Mouse (Mus musculus) liver, embryonic 13.5 days (tissue): ENCODE measurements around the gene Tspan2. TPM values are rescaled to one million over a fixed set of nuclear protein-coding genes. Genes with fewer than 3 reads are reported as not detected.

Experiments used
- ATAC-seq: fragments of 200-750 bp; cut with Nextera tagmentation; 2 replicates; pipeline ENCODE4 v1.8.0; 2017; ENCODE audit warnings: low read depth, mild to moderate bottlenecking, moderate number of reproducible peaks, moderate library complexity
- DNase-seq: peaks from one replicate; pipeline ENCODE4 v3.0.0; 2022
- H3K27ac ChIP-seq: fragments of 300-500 bp; sonication (generic); 2 replicates; pipeline ENCODE4 v1.5.1; 2015; ENCODE audit warnings: moderate library complexity, mild to moderate bottlenecking, inconsistent platforms
- H3K27me3 ChIP-seq: fragments of 300-500 bp; sonication (generic); 2 replicates; pipeline ENCODE4 v1.6.1; 2015; ENCODE audit warnings: mild to moderate bottlenecking, inconsistent platforms
- H3K36me3 ChIP-seq: fragments of 300-500 bp; sonication (generic); 2 replicates; pipeline ENCODE4 v1.6.1; 2015; ENCODE audit warnings: mild to moderate bottlenecking, inconsistent platforms
- H3K4me1 ChIP-seq: fragments of 300-500 bp; sonication (generic); replicated peaks from 2 replicates; pipeline ENCODE4 v1.6.1; 2015; ENCODE audit warnings: inconsistent platforms
- H3K4me2 ChIP-seq: fragments of 300-500 bp; sonication (generic); 2 replicates; pipeline ENCODE4 v1.6.1; 2015; ENCODE audit warnings: inconsistent platforms, mild to moderate bottlenecking, moderate library complexity
- H3K4me3 ChIP-seq: fragments of 300-500 bp; sonication (generic); replicated peaks from 2 replicates; pipeline ENCODE4 v1.5.1; 2015; ENCODE audit warnings: mild to moderate bottlenecking, inconsistent platforms
- H3K9ac ChIP-seq: fragments of 300-500 bp; sonication (generic); 2 replicates; pipeline ENCODE4 v1.6.1; 2015; ENCODE audit warnings: mild to moderate bottlenecking, inconsistent platforms
- H3K9me3 ChIP-seq: fragments of 300-500 bp; sonication (generic); replicated peaks from 2 replicates; pipeline ENCODE4 v1.6.1; 2016; ENCODE audit warnings: inconsistent platforms
- WGBS: fragments of 180-500 bp; shearing (Covaris S2); methylation state at CpG from one replicate; pipeline ENCODE4 v1.1.7; 2015; ENCODE audit not compliant: insufficient replicate concordance; 5-methylcytosine and 5-hydroxymethylcytosine counted together
- polyA plus RNA-seq: library from polyadenylated mRNA; unstranded; fragments of >200 nt; fragmentation: Nextera tagmentation; extraction: Ambion mirVana; gene quantifications from 2 replicates; pipeline ENCODE4 v1.2.1, GENCODE M21; 2015

The Tspan2 gene
- polyA plus RNA-seq, 1 experiment from 2014 or later, result 1.9 TPM

DNA sequence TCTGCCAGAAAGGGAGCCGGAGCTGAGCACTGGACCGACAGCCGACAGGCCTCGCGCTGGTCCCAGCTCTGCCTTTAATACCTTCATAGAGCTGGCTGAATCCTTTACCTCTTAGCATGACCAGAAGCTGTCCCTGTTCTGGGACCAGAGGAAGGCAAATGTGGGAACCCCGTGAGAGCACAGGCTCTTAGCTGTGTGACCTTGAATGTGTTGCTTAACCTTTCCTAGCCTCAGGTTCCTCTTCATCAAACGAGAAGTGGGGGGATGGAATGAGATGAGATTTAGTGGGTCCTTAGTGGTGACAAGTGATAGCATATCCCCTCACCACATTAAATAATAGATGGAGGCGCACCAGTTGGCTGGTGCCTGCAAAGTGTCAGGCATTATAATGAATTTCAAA lies 18.5 kb upstream of the Tspan2 start:
- Histone ChIP-seq H3K27me3 (no peaks in the 10 kb centered on the region), H3K4me2 (peak overlapping the region; percentile 61), H3K4me1 (peaks cover 4% of the 10 kb centered on the region; the same call in 1 of the 2 replicates), H3K27ac (no peak overlapping the region; the same call in 1 of the 2 replicates), H3K9me3 (no peaks in the 10 kb centered on the region), H3K4me3 (0 out of 2 replicates have a peak overlapping the region, but pooled peaks have one; percentile 42), H3K36me3 (no peaks in the 10 kb centered on the region), H3K9ac (0 out of 2 replicates have a peak overlapping the region, but pooled peaks have one; percentile 50)
- DNase-seq, result no peak
- 61% methylated on average over 8 of the region's 8 CpGs for WGBS
- ATAC-seq, result no peak

DNA sequence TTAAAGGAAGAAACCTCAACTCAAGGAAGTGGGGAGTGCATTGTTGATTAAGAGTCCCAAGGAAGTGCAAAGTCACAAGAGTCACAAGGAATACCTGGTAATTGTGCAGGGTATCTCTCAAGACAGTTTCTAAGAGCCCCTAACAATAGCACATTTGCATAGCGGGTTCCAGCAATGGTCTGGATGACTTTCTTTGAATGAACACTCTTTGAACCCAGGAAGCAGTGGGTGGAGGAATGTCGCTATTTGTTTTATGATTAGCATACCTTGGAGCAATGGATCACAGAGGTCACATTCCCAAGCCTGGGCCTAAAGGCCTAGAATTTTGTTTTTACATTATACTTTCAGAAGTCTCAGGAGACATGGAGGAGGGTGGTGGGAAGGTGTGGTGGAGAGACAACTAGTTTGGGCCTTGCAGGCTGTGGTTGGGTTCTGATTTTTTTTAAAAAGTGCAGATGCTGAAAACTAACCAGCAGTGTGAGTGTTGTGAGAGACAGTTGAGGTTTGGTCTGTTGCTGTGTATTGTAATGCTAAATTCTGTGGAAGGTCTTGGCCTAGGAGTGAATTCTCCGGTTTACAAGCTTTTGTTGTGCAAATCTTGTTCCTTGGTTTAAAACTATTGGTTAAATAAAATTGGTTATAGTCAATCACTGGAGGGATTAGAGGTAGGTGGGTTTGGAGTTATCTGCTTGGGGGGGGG lies 16.6 kb upstream of the Tspan2 start:
- Histone ChIP-seq H3K4me3 (no peak overlapping the region), H3K4me2 (no peak overlapping the region), H3K9ac (no peak overlapping the region), H3K27me3 (no peaks in the 10 kb centered on the region), H3K9me3 (no peaks in the 10 kb centered on the region), H3K4me1 (peaks cover 4% of the 10 kb centered on the region; the same call in 1 of the 2 replicates), H3K36me3 (no peaks in the 10 kb centered on the region), H3K27ac (no peak overlapping the region)
- WGBS, result 70% methylated on average over 3 of the region's 3 CpGs
- DNase-seq, result no peak
- ATAC-seq, result no peak

DNA sequence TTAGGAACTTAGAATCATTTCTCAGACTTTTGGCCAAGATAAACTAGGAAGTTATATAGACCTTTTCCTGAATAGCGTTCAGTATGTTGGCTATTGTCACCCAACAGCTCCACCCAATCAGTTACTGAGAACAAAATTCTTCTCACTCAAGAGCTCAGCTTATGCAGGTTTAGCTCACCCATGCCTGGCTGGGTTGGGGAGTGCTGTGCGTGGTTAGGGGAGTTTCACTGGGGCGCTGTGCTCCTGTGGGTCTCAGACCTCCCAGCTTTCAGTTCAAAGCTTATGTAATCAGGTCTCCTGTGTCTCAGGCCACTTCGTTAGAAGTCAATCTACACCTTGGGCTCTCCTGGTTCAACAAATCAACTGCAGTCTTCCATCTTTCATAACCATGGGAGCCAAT lies 11.2 kb upstream of the Tspan2 start:
- no peak for DNase-seq
- H3K4me2 ChIP-seq, result no peak overlapping the region
- no peak overlapping the region for H3K9ac ChIP-seq
- H3K9me3 ChIP-seq, result no peaks in the 10 kb centered on the region
- no peak overlapping the region for H3K27ac ChIP-seq
- no peak for ATAC-seq
- H3K4me3 ChIP-seq, result no peak overlapping the region
- no peaks in the 10 kb centered on the region for H3K36me3 ChIP-seq
- peaks cover 12% of the 10 kb centered on the region for H3K4me1 ChIP-seq
- no peaks in the 10 kb centered on the region for H3K27me3 ChIP-seq
- 59% methylated on average over 4 of the region's 4 CpGs for WGBS

DNA sequence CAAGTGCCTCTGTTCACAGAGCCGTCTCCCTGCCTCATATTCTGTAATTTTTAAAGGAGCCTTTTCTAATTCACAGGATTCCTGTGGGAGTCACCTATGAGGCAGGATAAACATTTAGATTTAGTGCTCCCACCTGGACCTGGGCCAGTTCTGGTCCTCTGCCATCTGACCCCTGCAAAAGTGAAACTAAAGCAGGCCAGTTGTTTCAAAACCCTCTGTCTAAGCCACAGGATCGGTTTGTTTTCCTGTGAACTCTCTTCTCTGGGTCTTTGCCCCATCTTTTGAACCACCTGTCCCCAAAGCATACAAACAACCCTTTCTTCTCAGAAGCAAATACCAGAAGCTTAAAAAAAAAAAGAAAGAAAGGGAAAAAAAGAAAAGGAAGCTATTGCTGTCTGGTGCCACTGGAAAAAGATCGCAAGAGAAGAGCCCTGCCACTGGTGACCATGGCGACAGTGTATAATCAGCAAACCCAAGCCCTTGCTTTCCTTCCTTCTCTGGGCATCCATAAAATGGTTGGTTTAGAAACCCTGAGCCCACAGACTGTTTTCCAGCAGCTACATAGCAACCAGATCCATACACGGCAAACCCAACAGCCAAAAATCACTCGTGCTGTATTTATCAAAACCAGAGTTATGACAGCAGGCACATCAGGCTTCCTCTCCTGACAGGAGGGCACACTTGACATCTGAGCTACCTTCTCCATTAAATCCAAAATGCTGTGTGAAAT lies 10.3 kb upstream of the Tspan2 start:
- Histone ChIP-seq H3K9ac (no peak overlapping the region), H3K27ac (no peak overlapping the region)
- ATAC-seq, result no peak

DNA sequence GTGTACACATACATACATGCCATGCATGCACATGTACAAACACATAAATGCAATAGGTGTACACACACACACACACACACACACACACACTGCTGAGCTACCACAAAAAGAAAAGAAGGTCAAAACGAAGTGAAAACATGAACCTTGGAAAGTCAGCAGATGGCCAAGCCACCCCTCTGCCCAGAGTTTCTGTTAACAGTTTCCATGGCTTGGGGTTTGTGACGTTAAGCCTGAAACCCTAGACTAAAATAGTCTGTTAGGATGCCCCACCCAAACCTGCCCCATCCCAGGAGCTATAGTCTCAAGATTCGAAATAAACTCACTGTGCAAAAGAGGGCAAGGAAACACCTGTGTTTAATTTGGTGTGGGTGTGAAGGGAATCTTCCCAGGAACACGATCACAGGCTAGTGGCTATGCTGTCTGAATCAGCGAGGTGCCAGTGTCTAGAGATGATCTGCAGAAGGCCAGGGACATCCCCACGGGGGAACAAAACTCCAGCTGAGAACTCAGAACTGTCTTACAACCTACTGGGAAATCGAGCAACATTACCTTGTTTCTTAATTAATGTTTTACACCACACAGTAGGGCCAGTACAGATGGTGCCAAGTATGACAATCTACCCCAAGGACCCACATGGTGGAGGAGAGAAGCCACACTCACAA lies 9.4 kb upstream of the Tspan2 start:
- ATAC-seq (no peak), DNase-seq (no peak)
- Histone ChIP-seq H3K4me1 (peaks cover 12% of the 10 kb centered on the region), H3K27me3 (no peaks in the 10 kb centered on the region), H3K9ac (no peak overlapping the region), H3K9me3 (no peaks in the 10 kb centered on the region), H3K27ac (no peak overlapping the region), H3K4me3 (no peak overlapping the region), H3K4me2 (no peak overlapping the region), H3K36me3 (no peaks in the 10 kb centered on the region)
- WGBS, result 52% methylated on average over 7 of the region's 7 CpGs

More for the DNA sequence above, 10.3 kb upstream of the Tspan2 start:
- WGBS, result 30% methylated on average over 6 of the region's 6 CpGs
- H3K27me3 ChIP-seq, result no peaks in the 10 kb centered on the region
- H3K36me3 ChIP-seq, result no peaks in the 10 kb centered on the region
- H3K9me3 ChIP-seq, result no peaks in the 10 kb centered on the region
- peak overlapping the region; percentile 12; the same call in 1 of the 2 replicates for H3K4me3 ChIP-seq
- no peak for DNase-seq
- H3K4me2 ChIP-seq, result peak overlapping the region; percentile 46
- peaks cover 12% of the 10 kb centered on the region for H3K4me1 ChIP-seq

DNA sequence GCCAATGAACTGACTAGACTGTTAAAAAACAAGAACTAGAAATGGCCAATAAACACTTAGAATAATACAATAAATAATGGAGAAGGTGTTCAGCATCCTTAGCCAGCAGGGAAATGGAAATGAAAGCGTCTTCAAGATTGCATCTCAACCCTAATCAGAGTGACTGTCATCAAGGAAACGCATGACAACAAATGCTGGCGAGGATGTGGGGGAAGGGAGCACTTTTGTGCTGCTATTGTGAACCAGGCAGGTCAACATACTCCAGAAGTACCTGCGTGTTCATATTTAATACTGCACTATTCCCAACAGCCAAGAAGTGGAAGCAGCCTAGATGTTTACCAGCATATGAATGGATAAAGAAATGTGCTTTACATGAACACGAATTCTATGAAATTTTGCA lies 4.9 kb upstream of the Tspan2 start:
- DNase-seq (no peak), ATAC-seq (no peak)
- H3K36me3 ChIP-seq, result no peaks in the 10 kb centered on the region
- peaks cover 5% of the 10 kb centered on the region for H3K4me1 ChIP-seq
- no peak overlapping the region for H3K4me3 ChIP-seq
- no peaks in the 10 kb centered on the region for H3K9me3 ChIP-seq
- peaks cover 8% of the 10 kb centered on the region for H3K27me3 ChIP-seq
- H3K4me2 ChIP-seq, result no peak overlapping the region
- WGBS, result 34% methylated on average over 5 of the region's 5 CpGs
- H3K9ac ChIP-seq, result no peak overlapping the region
- no peak overlapping the region for H3K27ac ChIP-seq

DNA sequence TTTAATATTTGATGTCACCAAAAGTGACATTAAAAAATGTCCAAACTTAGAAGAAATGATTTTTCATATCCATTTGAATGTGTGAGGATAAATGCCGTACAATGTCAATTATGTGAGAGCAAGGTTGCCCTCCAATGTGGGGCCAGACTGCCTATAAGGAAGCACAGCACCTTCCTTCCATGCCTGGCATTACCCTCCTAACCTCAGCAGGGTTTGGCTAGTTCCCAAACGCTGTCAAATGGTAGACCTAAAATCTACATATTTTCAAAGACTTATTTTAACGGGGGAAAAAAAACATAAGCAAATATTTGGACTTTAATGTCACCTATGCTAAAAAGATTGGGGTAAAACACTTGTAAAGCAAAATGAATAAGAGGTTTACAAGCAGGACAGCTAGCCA lies 3.2 kb upstream of the Tspan2 start:
- H3K9ac ChIP-seq, result no peak overlapping the region
- no peak for ATAC-seq
- H3K27ac ChIP-seq, result no peak overlapping the region
- H3K4me3 ChIP-seq, result no peak overlapping the region
- no peaks in the 10 kb centered on the region for H3K9me3 ChIP-seq
- H3K36me3 ChIP-seq, result no peaks in the 10 kb centered on the region
- no peak overlapping the region for H3K4me2 ChIP-seq
- H3K27me3 ChIP-seq, result peaks cover 24% of the 10 kb centered on the region
- DNase-seq, result no peak
- H3K4me1 ChIP-seq, result peaks cover 8% of the 10 kb centered on the region
- 59% methylated on average over 3 of the region's 3 CpGs for WGBS

DNA sequence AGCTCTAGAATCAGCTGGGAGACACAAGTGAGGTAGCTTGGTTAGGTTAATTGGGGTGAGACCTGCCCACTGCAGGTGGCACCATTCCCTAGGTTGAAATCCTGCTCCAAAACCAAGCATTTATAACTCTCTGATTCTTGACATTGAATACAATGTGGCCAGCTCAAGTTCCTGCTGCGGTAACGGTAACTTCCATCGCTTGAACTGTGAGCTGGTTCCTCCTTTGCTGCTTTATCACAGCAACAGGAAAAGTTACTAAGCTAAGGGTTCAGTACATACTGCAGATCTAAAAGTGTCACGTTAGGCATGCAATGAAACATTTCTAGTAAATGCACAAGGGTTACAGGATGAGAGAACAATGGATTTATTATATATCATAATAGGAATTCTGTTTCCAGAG lies 1.7 kb upstream of the Tspan2 start:
- Histone ChIP-seq H3K36me3 (no peaks in the 10 kb centered on the region), H3K4me1 (peaks cover 8% of the 10 kb centered on the region), H3K9ac (no peak overlapping the region), H3K4me3 (no peak overlapping the region), H3K4me2 (no peak overlapping the region), H3K27ac (no peak overlapping the region), H3K9me3 (no peaks in the 10 kb centered on the region), H3K27me3 (peaks cover 39% of the 10 kb centered on the region)
- 14% methylated on average over 4 of the region's 4 CpGs for WGBS
- DNase-seq, result no peak
- no peak for ATAC-seq

DNA sequence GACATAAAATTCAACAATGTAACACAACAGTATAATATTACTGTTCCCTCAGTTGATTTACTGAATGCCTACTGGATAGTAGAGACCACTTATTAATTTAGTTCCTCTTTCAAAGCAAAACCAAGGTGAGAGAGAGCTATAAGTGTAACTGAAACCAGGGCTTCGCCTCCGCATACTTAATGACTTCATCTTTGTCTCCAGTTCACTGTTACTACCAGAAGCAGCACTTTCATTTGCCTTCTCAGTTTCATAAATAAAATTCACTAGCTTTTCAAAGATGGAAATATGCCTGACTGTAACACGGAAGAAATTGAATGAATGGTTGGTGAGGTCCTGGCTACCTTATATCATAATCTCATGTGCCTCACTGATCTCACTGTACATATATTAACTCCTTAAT lies 1.3 kb upstream of the Tspan2 start:
- Histone ChIP-seq H3K4me3 (no peak overlapping the region), H3K36me3 (no peaks in the 10 kb centered on the region), H3K4me1 (peaks cover 10% of the 10 kb centered on the region), H3K9ac (no peak overlapping the region), H3K27ac (no peak overlapping the region), H3K27me3 (peaks cover 43% of the 10 kb centered on the region), H3K9me3 (no peaks in the 10 kb centered on the region), H3K4me2 (no peak overlapping the region)
- DNase-seq (no peak), ATAC-seq (no peak)
- 68% methylated on average over 3 of the region's 3 CpGs for WGBS

DNA sequence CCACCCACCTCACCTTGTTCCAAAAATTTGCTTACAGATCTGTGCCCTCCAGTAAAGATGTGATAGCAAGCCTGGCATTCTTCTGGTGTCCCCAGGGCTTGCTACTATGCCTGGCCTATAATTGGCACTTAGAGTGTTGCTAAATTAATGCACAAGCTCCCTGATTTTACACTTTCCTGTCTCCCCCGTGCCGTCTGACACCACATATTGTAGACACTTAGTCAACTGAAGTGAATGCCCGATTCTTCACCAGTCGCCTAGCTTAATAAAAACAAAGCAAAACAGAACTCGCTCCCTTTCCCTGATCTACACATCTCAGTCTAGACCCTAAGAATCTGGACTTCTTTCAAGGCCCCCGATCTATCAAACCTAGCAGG lies 405 bp upstream of the Tspan2 start:
- DNase-seq (no peak), ATAC-seq (no peak)
- Histone ChIP-seq H3K36me3 (no peaks in the 10 kb centered on the region), H3K27ac (no peak overlapping the region), H3K4me1 (peaks cover 12% of the 10 kb centered on the region), H3K27me3 (peaks cover 45% of the 10 kb centered on the region), H3K4me2 (peak overlapping the region; percentile 73), H3K4me3 (peak overlapping the region; percentile 61), H3K9ac (no peak overlapping the region), H3K9me3 (no peaks in the 10 kb centered on the region)
- 52% methylated on average over 6 of the region's 6 CpGs for WGBS

DNA sequence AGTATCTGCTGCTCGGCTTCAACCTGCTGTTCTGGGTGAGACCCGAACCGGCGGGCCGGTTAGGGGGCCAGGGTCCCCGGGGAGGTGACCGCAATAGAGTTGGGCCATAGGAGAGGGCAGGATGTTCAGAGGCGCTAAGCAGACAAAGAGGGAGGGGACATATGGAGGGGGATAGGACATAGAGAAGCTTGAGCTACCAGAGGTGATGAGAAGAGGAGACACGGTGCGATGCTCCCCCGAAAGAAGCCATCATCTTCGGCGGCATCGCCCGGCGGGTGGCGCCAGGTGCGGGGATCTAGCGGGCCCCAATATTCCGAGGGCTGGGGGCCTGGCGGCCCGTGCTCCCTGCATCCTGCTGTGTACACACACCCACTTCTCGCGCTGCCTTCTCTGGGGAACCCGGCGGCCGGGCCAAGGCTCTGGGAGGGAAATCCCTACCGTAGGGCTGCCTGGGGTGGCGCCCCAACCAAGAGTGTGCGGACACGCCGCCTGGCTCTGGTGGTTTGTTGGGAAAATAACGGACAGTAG lies 766 bp downstream of the Tspan2 start:
- no peaks in the 10 kb centered on the region for H3K36me3 ChIP-seq
- no peak overlapping the region for H3K27ac ChIP-seq
- no peaks in the 10 kb centered on the region for H3K9me3 ChIP-seq
- H3K4me3 ChIP-seq, result peak overlapping the region; percentile 61
- peaks cover 16% of the 10 kb centered on the region for H3K4me1 ChIP-seq
- peak overlapping the region; percentile 49; the same call in 1 of the 2 replicates for H3K9ac ChIP-seq
- DNase-seq (no peak), ATAC-seq (peak; percentile 54)
- under 1% methylated on average over 33 of the region's 33 CpGs for WGBS
- peaks cover 45% of the 10 kb centered on the region for H3K27me3 ChIP-seq
- H3K4me2 ChIP-seq, result peak overlapping the region; percentile 73
